ENCODE assay signal across 8 mouse cellular contexts in the genomic region with DNA sequence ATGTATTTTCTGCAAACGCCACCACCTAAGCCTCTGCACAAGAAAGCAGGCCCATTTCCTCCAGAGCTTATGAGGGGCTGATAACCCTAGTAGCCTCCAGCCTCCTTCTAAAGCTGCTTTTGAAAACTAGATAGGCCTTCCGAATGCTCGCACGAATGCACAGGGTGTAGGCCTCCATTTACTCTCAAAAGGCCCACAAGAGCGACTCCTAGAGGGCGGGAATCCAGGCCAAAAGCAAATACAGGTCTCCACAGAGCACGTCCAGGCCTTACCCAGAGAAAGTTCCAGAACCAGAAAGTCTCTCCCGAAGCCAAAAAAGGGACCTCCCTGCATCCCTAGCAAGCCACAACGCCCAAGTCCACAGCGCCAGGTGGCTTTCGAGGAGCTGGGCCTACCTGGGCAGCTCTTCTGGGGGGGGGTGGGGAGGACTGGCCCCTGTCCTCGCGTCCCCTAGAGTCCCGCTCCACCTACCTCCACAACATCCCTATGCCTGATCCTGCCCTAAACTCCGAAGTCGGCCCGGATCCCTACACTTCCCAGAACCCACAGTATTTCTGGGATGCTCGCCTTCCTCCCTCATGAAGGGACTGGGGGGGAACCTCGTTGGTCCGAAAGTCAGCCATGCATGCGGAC. TPM values are rescaled to one million over a fixed set of nuclear protein-coding genes. Genes with fewer than 3 reads are reported as not detected.
DNase-seq lines count a peak whose midpoint lies in the region; ATAC-seq lines count a peak whose summit lies in the region.

No protein-coding gene starts in this region.

- no peaks in the 10 kb centered on the region for H3K9me3 ChIP-seq in embryonic facial prominence, embryonic 15.5 days (replicated peaks)

- peak overlapping the region; percentile 89 for H3K27ac ChIP-seq in embryonic facial prominence, embryonic 15.5 days (replicated peaks)

- H3K27me3 ChIP-seq in embryonic facial prominence, embryonic 15.5 days = 0 out of 2 replicates have a peak, but pooled peaks cover under 1% of the 10 kb centered on the region

- 0 out of 2 replicates have a peak, but pooled peaks cover 6% of the 10 kb centered on the region for H3K36me3 ChIP-seq in embryonic facial prominence, embryonic 15.5 days

- intact Hi-C loops in heart, postnatal 25 days (cut with DNase I) = loop anchor here (5.0 kb wide), 1 partner anchor 72 kb away; the partner anchor contains the start of genes Idh3g and Ssr4
- intact Hi-C loops in heart, postnatal 10 days (cut with DNase I) = loop anchor here (5.0 to 10.0 kb wide), 3 partner anchors 57 to 709 kb away; partner anchors contain the start of genes G6pdx and Srpk3

- peak overlapping the region; percentile 42 for H3K9ac ChIP-seq in embryonic facial prominence, embryonic 15.5 days

- 21% methylated on average over 21 of the region's 21 CpGs for WGBS in embryonic facial prominence, embryonic 15.5 days

- peak; percentile 41; the same call in 1 of the 2 replicates for ATAC-seq in embryonic facial prominence, embryonic 15.5 days (ENCODE audit: insufficient number of reproducible peaks, low FRiP score, low TSS enrichment, low read depth)
- ATAC-seq in megakaryocyte progenitor cell, adult 5-6 weeks (replicated peaks; ENCODE audit: poor library complexity) = peak; percentile 18

- peak overlapping the region; percentile 58 for H3K4me2 ChIP-seq in embryonic facial prominence, embryonic 15.5 days (replicated peaks)

- peak; percentile 94 for DNase-seq in heart, adult 11 months
- DNase-seq in heart, postnatal 25 days (ENCODE audit: low spot score) = no peak
- peak; percentile 31 to 46 for DNase-seq in adrenal gland, postnatal 36 days
- DNase-seq in heart, postnatal 10 days = peak; percentile 55 to 60
- DNase-seq in kidney, postnatal 4 days = peak; percentile 57 to 80
- DNase-seq in spleen, postnatal 4 days (ENCODE audit: low spot score in 2 of 2) = peak; percentile 43 to 69

- H3K4me1 ChIP-seq in embryonic facial prominence, embryonic 15.5 days = peaks cover 32% of the 10 kb centered on the region

- peak overlapping the region; percentile 56 for H3K4me3 ChIP-seq in embryonic facial prominence, embryonic 15.5 days (replicated peaks)

RNA-seq across cellular contexts. Expression of gene Bcap31, which starts 0.4 kb away (rescaled TPM):
- 10 to 100 TPM; 76.5 to 81.9 TPM for total RNA-seq in heart, postnatal 25 days (2021)
- total RNA-seq in adrenal gland, postnatal 36 days (2021) = 100 to 1,000 TPM; 278 to 286 TPM
- polyA plus RNA-seq in embryonic facial prominence, embryonic 15.5 days (2015; fragmentation: Nextera tagmentation; extraction: Ambion mirVana) = 254 and 265 TPM in 2 replicates
- 100 to 1,000 TPM in 1 of 2 experiments, 10 to 100 TPM in 1; 99.5 to 104 TPM for total RNA-seq in heart, postnatal 10 days (2021)
- 265 and 285 TPM in 2 replicates for total RNA-seq in megakaryocyte progenitor cell, adult 5-6 weeks (2015)
- total RNA-seq in megakaryocyte progenitor cell, adult 5-6 weeks (2017) = 218 and 226 TPM in 2 replicates

RNA-seq across cellular contexts. Expression of gene Abcd1, which starts 0.8 kb away (rescaled TPM):
- 10 to 100 TPM; 29.1 to 30.6 TPM for total RNA-seq in heart, postnatal 25 days (2021)
- 10 to 100 TPM; 21.6 to 31.5 TPM for total RNA-seq in adrenal gland, postnatal 36 days (2021)
- polyA plus RNA-seq in embryonic facial prominence, embryonic 15.5 days (2015; fragmentation: Nextera tagmentation; extraction: Ambion mirVana) = 19.4 and 20.2 TPM in 2 replicates
- total RNA-seq in heart, postnatal 10 days (2021) = 10 to 100 TPM; 23.9 to 28.4 TPM
- 34.7 and 37.8 TPM in 2 replicates for total RNA-seq in megakaryocyte progenitor cell, adult 5-6 weeks (2015)
- 13.6 and 19.4 TPM in 2 replicates for total RNA-seq in megakaryocyte progenitor cell, adult 5-6 weeks (2017)

RNA-seq across cellular contexts. Expression of gene Plxnb3, which starts 41.3 kb away (rescaled TPM):
- total RNA-seq in heart, postnatal 25 days (2021) = 1 to 10 TPM; 1.6 to 1.7 TPM
- under 1 TPM; 0.30 to 0.66 TPM for total RNA-seq in adrenal gland, postnatal 36 days (2021)
- polyA plus RNA-seq in embryonic facial prominence, embryonic 15.5 days (2015; fragmentation: Nextera tagmentation; extraction: Ambion mirVana) = 1.1 and 1.6 TPM in 2 replicates
- total RNA-seq in heart, postnatal 10 days (2021) = under 1 TPM; 0.72 to 0.92 TPM
- not detected in 2 replicates for total RNA-seq in megakaryocyte progenitor cell, adult 5-6 weeks (2015)
- total RNA-seq in megakaryocyte progenitor cell, adult 5-6 weeks (2017) = 0.50 TPM in 1 of 2 replicates, not detected in the other

RNA-seq across cellular contexts. Expression of gene Slc6a8, which starts 42.6 kb away (rescaled TPM):
- 100 to 1,000 TPM; 123 to 125 TPM for total RNA-seq in heart, postnatal 25 days (2021)
- total RNA-seq in adrenal gland, postnatal 36 days (2021) = 100 to 1,000 TPM in 1 of 2 experiments, 10 to 100 TPM in 1; 62.6 to 126 TPM
- polyA plus RNA-seq in embryonic facial prominence, embryonic 15.5 days (2015; fragmentation: Nextera tagmentation; extraction: Ambion mirVana) = 8.9 and 9.7 TPM in 2 replicates
- total RNA-seq in heart, postnatal 10 days (2021) = 100 to 1,000 TPM; 112 to 126 TPM
- 0.07 and 0.61 TPM in 2 replicates for total RNA-seq in megakaryocyte progenitor cell, adult 5-6 weeks (2015)
- 0.04 TPM in 1 of 2 replicates, not detected in the other for total RNA-seq in megakaryocyte progenitor cell, adult 5-6 weeks (2017)

RNA-seq across cellular contexts. Expression of gene Pnck, which starts 55.7 kb away (rescaled TPM):
- 1 to 10 TPM; 5.0 to 7.6 TPM for total RNA-seq in heart, postnatal 25 days (2021)
- 1 to 10 TPM; 6.9 to 7.0 TPM for total RNA-seq in adrenal gland, postnatal 36 days (2021)
- 13.3 and 14.2 TPM in 2 replicates for polyA plus RNA-seq in embryonic facial prominence, embryonic 15.5 days (2015; fragmentation: Nextera tagmentation; extraction: Ambion mirVana)
- 1 to 10 TPM; 8.0 to 8.4 TPM for total RNA-seq in heart, postnatal 10 days (2021)
- 0.71 and 1.2 TPM in 2 replicates for total RNA-seq in megakaryocyte progenitor cell, adult 5-6 weeks (2015)
- 0.21 TPM in 1 of 2 replicates, not detected in the other for total RNA-seq in megakaryocyte progenitor cell, adult 5-6 weeks (2017)
